Mouse (Mus musculus) limb, embryonic 12.5 days (tissue): ENCODE results near the gene Gm20388. TPM values are rescaled to one million over a fixed set of nuclear protein-coding genes. Genes with fewer than 3 reads are reported as not detected.

ENCODE experiments used
- ATAC-seq: fragments of 200-750 bp; cut with Nextera tagmentation; 2 replicates; pipeline ENCODE4 v1.8.0; 2017; ENCODE audit warnings: low read depth, moderate TSS enrichment; ENCODE audit not compliant: insufficient number of reproducible peaks, insufficient read depth, low FRiP score, low TSS enrichment
- H3K27ac ChIP-seq: fragments of 300-500 bp; sonication (generic); 2 replicates; pipeline ENCODE4 v1.5.1; 2016; ENCODE audit warnings: mild to moderate bottlenecking, moderate library complexity
- H3K27me3 ChIP-seq: fragments of 300-500 bp; sonication (generic); 2 replicates; pipeline ENCODE4 v1.6.1; 2016; ENCODE audit warnings: mild to moderate bottlenecking, moderate library complexity
- H3K36me3 ChIP-seq: fragments of 300-500 bp; sonication (generic); 2 replicates; pipeline ENCODE4 v1.6.1; 2016; ENCODE audit warnings: mild to moderate bottlenecking, moderate library complexity
- H3K4me1 ChIP-seq: fragments of 300-500 bp; sonication (generic); replicated peaks from 2 replicates; pipeline ENCODE4 v1.6.1; 2016
- H3K4me2 ChIP-seq: fragments of 300-500 bp; sonication (generic); 2 replicates; pipeline ENCODE4 v1.6.1; 2016; ENCODE audit warnings: mild to moderate bottlenecking, moderate library complexity
- H3K4me3 ChIP-seq: fragments of 300-500 bp; sonication (generic); replicated peaks from 2 replicates; pipeline ENCODE4 v1.5.1; 2016; ENCODE audit warnings: mild to moderate bottlenecking
- H3K9ac ChIP-seq: fragments of 300-500 bp; sonication (generic); replicated peaks from 2 replicates; pipeline ENCODE4 v1.6.1; 2016; ENCODE audit warnings: mild to moderate bottlenecking, moderate library complexity
- H3K9me3 ChIP-seq: fragments of 300-500 bp; sonication (generic); 2 replicates; pipeline ENCODE4 v1.6.1; 2016; ENCODE audit warnings: mild to moderate bottlenecking, moderate library complexity
- WGBS: fragments of 180-500 bp; shearing (Covaris S2); methylation state at CpG from one replicate; pipeline ENCODE4 v1.1.7; 2016; 5-methylcytosine and 5-hydroxymethylcytosine counted together
- polyA plus RNA-seq: library from polyadenylated mRNA; unstranded; fragments of >200 nt; fragmentation: Nextera tagmentation; extraction: Ambion mirVana; gene quantifications from 2 replicates; pipeline ENCODE4 v1.2.1, GENCODE M21; 2016

Gene Gm20388
- polyA plus RNA-seq, 1 experiment from 2014 or later = not detected

- Histone ChIP-seq H3K9me3 (no peaks in the 10 kb centered on the region), H3K36me3 (peaks cover 86% of the 10 kb centered on the region), H3K9ac (no peak overlapping the region), H3K4me2 (no peak overlapping the region), H3K27me3 (no peaks in the 10 kb centered on the region), H3K4me1 (peaks cover 16% of the 10 kb centered on the region), H3K4me3 (no peak overlapping the region), H3K27ac (no peak overlapping the region)
- no peak for ATAC-seq
- WGBS = 93% methylated on average over 1 of the region's 1 CpGs
Observed at GRCm38 (mm10) chr8:122019162-122019561, 2108.5 kb downstream of the Gm20388 start.

DNA sequence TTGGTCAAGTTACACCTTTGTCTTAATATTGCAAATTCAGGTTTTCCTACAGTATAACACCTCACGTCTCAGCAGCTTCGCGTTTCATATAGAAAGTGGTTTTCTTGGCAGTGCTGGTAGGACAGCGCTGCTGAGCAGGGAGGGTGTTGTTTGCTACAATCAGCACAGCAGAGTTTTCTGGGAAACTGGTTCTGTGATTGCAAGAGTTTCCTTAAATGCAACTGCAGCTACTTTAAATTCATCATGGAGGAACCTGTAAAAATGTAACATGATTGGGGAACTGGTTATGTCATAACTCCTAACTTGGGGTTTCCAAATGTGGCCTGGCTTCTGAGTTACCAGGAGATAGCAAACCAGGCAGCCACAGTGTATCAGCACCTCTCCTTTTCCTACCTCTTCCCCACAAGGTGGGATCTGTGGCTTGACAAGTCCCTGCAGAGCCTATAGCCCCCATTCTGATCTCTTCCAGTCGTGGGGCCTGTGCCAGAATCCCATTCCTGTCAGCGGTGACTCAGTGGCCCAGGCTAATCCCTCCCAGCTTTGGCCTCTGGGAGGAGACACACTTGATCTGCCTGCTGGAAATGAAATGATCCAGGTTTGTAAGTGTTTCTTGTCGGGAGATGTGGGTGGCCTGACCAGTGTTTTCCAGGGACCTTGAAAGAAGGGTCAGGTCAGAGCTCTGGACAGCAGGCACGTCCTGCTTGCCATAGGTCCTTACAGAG lies 2109.6 kb downstream of the Gm20388 start:
- Histone ChIP-seq H3K9ac (no peak overlapping the region), H3K27me3 (no peaks in the 10 kb centered on the region), H3K36me3 (peaks cover 92% of the 10 kb centered on the region), H3K4me2 (no peak overlapping the region), H3K27ac (no peak overlapping the region), H3K4me1 (peaks cover 16% of the 10 kb centered on the region), H3K9me3 (no peaks in the 10 kb centered on the region), H3K4me3 (no peak overlapping the region)
- WGBS = 76% methylated on average over 8 of the region's 8 CpGs
- no peak for ATAC-seq

DNA sequence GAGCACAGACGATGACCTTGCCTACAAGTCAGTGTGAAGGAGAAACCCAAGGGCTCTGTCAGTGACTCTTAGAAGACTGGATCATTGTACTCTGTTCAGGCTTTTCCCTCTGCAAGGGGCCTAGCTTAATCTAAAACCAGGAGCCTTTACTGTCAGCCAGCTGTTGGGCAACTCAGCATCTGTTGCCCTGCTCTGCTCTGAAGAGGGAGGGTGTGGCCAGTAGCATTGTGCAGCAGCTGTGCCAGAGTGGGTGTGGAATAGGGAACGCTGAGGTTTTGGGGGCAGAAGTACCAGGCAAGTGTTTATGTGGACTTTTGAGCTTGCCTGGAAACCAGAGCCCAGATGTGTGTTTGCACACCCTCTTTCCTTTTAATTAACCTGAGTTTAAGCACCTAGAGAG lies 2111.1 kb downstream of the Gm20388 start:
- no peak overlapping the region for H3K27ac ChIP-seq

GRCm38 (mm10) chr8:122022274-122022673 lies 2111.6 kb downstream of the Gm20388 start:
- Histone ChIP-seq H3K4me3 (no peak overlapping the region), H3K27ac (no peak overlapping the region), H3K9ac (no peak overlapping the region), H3K36me3 (peaks cover 92% of the 10 kb centered on the region), H3K4me1 (peaks cover 16% of the 10 kb centered on the region), H3K9me3 (no peaks in the 10 kb centered on the region), H3K4me2 (no peak overlapping the region), H3K27me3 (no peaks in the 10 kb centered on the region)
- ATAC-seq = no peak
- WGBS = 86% methylated on average over 6 of the region's 6 CpGs

More for the DNA sequence above, 2111.1 kb downstream of the Gm20388 start:
- Histone ChIP-seq H3K4me3 (no peak overlapping the region), H3K36me3 (peaks cover 92% of the 10 kb centered on the region), H3K9ac (no peak overlapping the region), H3K9me3 (no peaks in the 10 kb centered on the region), H3K4me1 (peaks cover 16% of the 10 kb centered on the region), H3K27me3 (no peaks in the 10 kb centered on the region), H3K4me2 (no peak overlapping the region)
- ATAC-seq = no peak
- 57% methylated on average over 2 of the region's 2 CpGs for WGBS

GRCm38 (mm10) chr8:122022705-122023104 lies 2112.1 kb downstream of the Gm20388 start:
- peaks cover 88% of the 10 kb centered on the region for H3K36me3 ChIP-seq
- H3K27ac ChIP-seq = no peak overlapping the region
- no peaks in the 10 kb centered on the region for H3K9me3 ChIP-seq
- no peak for ATAC-seq
- H3K27me3 ChIP-seq = no peaks in the 10 kb centered on the region
- H3K4me2 ChIP-seq = no peak overlapping the region
- H3K9ac ChIP-seq = no peak overlapping the region
- peaks cover 16% of the 10 kb centered on the region for H3K4me1 ChIP-seq
- H3K4me3 ChIP-seq = no peak overlapping the region
- 81% methylated on average over 4 of the region's 4 CpGs for WGBS

DNA sequence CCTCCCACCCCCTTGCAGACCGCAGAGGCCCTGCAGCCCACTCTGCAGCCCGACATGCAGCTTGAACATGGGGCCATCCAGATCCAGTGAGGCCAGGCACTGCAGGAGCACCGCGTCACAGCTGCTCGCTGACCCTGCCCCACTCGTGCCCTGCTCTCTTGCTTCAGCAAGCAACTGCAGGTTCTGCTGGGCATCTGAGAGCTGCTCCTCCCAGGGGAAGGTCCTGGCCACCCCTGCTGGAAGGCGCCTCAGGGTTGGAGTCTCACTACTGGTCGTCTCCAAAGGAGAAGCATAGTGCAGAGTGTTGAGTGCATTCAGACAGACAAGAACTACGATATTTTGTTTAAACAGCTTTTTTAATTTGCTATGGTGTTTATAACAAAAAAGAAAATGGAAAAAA lies 2114.9 kb downstream of the Gm20388 start:
- Histone ChIP-seq H3K9ac (no peak overlapping the region), H3K4me1 (peaks cover 16% of the 10 kb centered on the region; the same call in 1 of the 2 replicates), H3K36me3 (peaks cover 62% of the 10 kb centered on the region), H3K9me3 (no peaks in the 10 kb centered on the region), H3K4me3 (no peak overlapping the region), H3K27ac (no peak overlapping the region), H3K27me3 (no peaks in the 10 kb centered on the region), H3K4me2 (no peak overlapping the region)
- 91% methylated on average over 9 of the region's 9 CpGs for WGBS
- ATAC-seq = no peak

- H3K36me3 ChIP-seq = peaks cover 42% of the 10 kb centered on the region
- no peaks in the 10 kb centered on the region for H3K27me3 ChIP-seq
- no peak for ATAC-seq
- H3K4me1 ChIP-seq = peaks cover 15% of the 10 kb centered on the region; the same call in 1 of the 2 replicates
- no peaks in the 10 kb centered on the region for H3K9me3 ChIP-seq
- 82% methylated on average over 4 of the region's 4 CpGs for WGBS
- no peak overlapping the region for H3K4me2 ChIP-seq
- no peak overlapping the region for H3K9ac ChIP-seq
- no peak overlapping the region for H3K4me3 ChIP-seq
- H3K27ac ChIP-seq = no peak overlapping the region
Observed at GRCm38 (mm10) chr8:122028116-122028515, 2117.5 kb downstream of the Gm20388 start.

GRCm38 (mm10) chr8:122030965-122031364 lies 2120.3 kb downstream of the Gm20388 start:
- Histone ChIP-seq H3K9me3 (no peaks in the 10 kb centered on the region), H3K4me2 (no peak overlapping the region), H3K36me3 (peaks cover 14% of the 10 kb centered on the region), H3K27me3 (no peaks in the 10 kb centered on the region), H3K4me3 (no peak overlapping the region), H3K27ac (0 out of 2 replicates have a peak overlapping the region, but pooled peaks have one; percentile 12), H3K4me1 (peaks cover 28% of the 10 kb centered on the region), H3K9ac (no peak overlapping the region)
- 57% methylated on average over 7 of the region's 7 CpGs for WGBS
- no peak for ATAC-seq

- peaks cover 33% of the 10 kb centered on the region for H3K4me1 ChIP-seq
- WGBS = 45% methylated on average over 9 of the region's 9 CpGs
- no peak overlapping the region for H3K4me3 ChIP-seq
- H3K4me2 ChIP-seq = no peak overlapping the region
- no peak for ATAC-seq
- H3K9me3 ChIP-seq = no peaks in the 10 kb centered on the region
- H3K9ac ChIP-seq = no peak overlapping the region
- H3K27ac ChIP-seq = no peak overlapping the region
- no peaks in the 10 kb centered on the region for H3K36me3 ChIP-seq
- no peaks in the 10 kb centered on the region for H3K27me3 ChIP-seq
Observed at GRCm38 (mm10) chr8:122032741-122033140, 2122.1 kb downstream of the Gm20388 start.

GRCm38 (mm10) chr8:122035543-122035942 lies 2124.9 kb downstream of the Gm20388 start:
- Histone ChIP-seq H3K27me3 (no peaks in the 10 kb centered on the region), H3K4me2 (no peak overlapping the region), H3K4me1 (peaks cover 29% of the 10 kb centered on the region), H3K4me3 (no peak overlapping the region), H3K27ac (0 out of 2 replicates have a peak overlapping the region, but pooled peaks have one; percentile 57), H3K9me3 (no peaks in the 10 kb centered on the region), H3K9ac (no peak overlapping the region), H3K36me3 (no peaks in the 10 kb centered on the region)
- 63% methylated on average over 7 of the region's 7 CpGs for WGBS
- no peak for ATAC-seq

DNA sequence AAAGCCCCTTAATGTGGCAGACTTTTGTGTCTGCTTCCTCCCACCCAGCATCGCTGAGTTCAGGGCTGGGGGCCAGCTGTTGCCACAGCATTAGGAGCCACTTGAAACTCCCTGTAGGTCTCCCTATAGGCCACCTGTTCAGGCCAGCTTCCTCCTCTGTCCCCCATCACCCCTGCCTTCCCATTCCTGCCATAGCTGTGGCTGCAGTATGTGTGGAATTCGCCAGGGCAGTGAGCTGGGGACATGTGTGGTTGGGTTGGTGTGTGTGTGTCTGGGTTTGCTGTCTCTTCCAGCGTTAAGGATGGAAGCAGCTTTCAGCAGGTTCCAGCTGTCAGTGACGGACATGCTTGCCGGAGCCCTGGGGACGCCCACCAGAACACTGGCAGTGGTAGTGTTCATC lies 2125.7 kb downstream of the Gm20388 start:
- no peak overlapping the region for H3K27ac ChIP-seq
- no peak overlapping the region for H3K4me3 ChIP-seq
- H3K4me1 ChIP-seq = peaks cover 25% of the 10 kb centered on the region
- H3K4me2 ChIP-seq = no peak overlapping the region
- no peaks in the 10 kb centered on the region for H3K36me3 ChIP-seq
- no peak overlapping the region for H3K9ac ChIP-seq
- H3K9me3 ChIP-seq = no peaks in the 10 kb centered on the region
- 79% methylated on average over 6 of the region's 6 CpGs for WGBS
- peak; percentile 42; the same call in 1 of the 2 replicates for ATAC-seq
- no peaks in the 10 kb centered on the region for H3K27me3 ChIP-seq

- 66% methylated on average over 7 of the region's 7 CpGs for WGBS
Observed at GRCm38 (mm10) chr8:122037279-122037678, 2126.6 kb downstream of the Gm20388 start.

More at GRCm38 (mm10) chr8:122037279-122037678, 2126.6 kb downstream of the Gm20388 start:
- H3K27ac ChIP-seq = no peak overlapping the region
- no peak for ATAC-seq
- no peak overlapping the region for H3K4me2 ChIP-seq
- no peaks in the 10 kb centered on the region for H3K36me3 ChIP-seq
- H3K4me3 ChIP-seq = no peak overlapping the region
- no peak overlapping the region for H3K9ac ChIP-seq
- no peaks in the 10 kb centered on the region for H3K9me3 ChIP-seq
- H3K4me1 ChIP-seq = peaks cover 26% of the 10 kb centered on the region
- no peaks in the 10 kb centered on the region for H3K27me3 ChIP-seq
